Mouse (Mus musculus) limb, embryonic 14.5 days (tissue): ENCODE measurements at regions not wholly inside any gene's neighbourhood (a gene's known extent, or its start where the extent isn't known, plus 50 kb on each side); places are given as distances from the start of the nearest gene placed in this dataset.
A peak's percentile ranks its signal among the peaks of the same experiment; 100 is the strongest.

Source experiments
- ATAC-seq: fragments of 200-750 bp; cut with Nextera tagmentation; 2 replicates; pipeline ENCODE4 v1.8.0; 2017; ENCODE audit warnings: low read depth, moderate number of reproducible peaks, moderate TSS enrichment; ENCODE audit not compliant: low FRiP score
- DNase-seq: peaks from one replicate; pipeline ENCODE4 v3.0.0-alpha.2; 2015; ENCODE audit warnings: low spot score
- H3K27ac ChIP-seq: fragments of 300-500 bp; sonication (generic); replicated peaks from 2 replicates; pipeline ENCODE4 v1.5.1; 2014; ENCODE audit warnings: low read depth, mild to moderate bottlenecking, low read length, moderate library complexity, mixed read lengths
- H3K27me3 ChIP-seq: fragments of 300-500 bp; sonication (generic); 2 replicates; pipeline ENCODE4 v1.6.1; 2014; ENCODE audit warnings: low read length, mixed read lengths; ENCODE audit not compliant: control insufficient read depth, insufficient read depth
- H3K36me3 ChIP-seq: fragments of 300-500 bp; sonication (generic); 2 replicates; pipeline ENCODE4 v1.6.1; 2014; ENCODE audit warnings: mild to moderate bottlenecking, low read length, moderate library complexity, mixed read lengths; ENCODE audit not compliant: control insufficient read depth, insufficient read depth
- H3K4me1 ChIP-seq: fragments of 300-500 bp; sonication (generic); 2 replicates; pipeline ENCODE4 v1.6.1; 2014; ENCODE audit warnings: antibody characterized with exemption, low read length, mixed read lengths; ENCODE audit not compliant: control insufficient read depth, insufficient read depth
- H3K4me2 ChIP-seq: fragments of 300-500 bp; sonication (generic); replicated peaks from 2 replicates; pipeline ENCODE4 v1.6.1; 2014; ENCODE audit warnings: low read depth, mild to moderate bottlenecking, low read length, moderate library complexity; ENCODE audit not compliant: severe bottlenecking
- H3K4me3 ChIP-seq: fragments of 300-500 bp; sonication (generic); replicated peaks from 2 replicates; pipeline ENCODE4 v1.5.1; 2014; ENCODE audit warnings: low read length
- H3K9ac ChIP-seq: fragments of 300-500 bp; sonication (generic); 2 replicates; pipeline ENCODE4 v1.6.1; 2014; ENCODE audit warnings: mild to moderate bottlenecking, low read depth, low read length, moderate library complexity; ENCODE audit not compliant: severe bottlenecking
- H3K9me3 ChIP-seq: fragments of 300-500 bp; sonication (generic); 2 replicates; pipeline ENCODE4 v1.6.1; 2016; ENCODE audit warnings: low read length; ENCODE audit not compliant: control insufficient read depth
- POLR2A ChIP-seq: fragments of 200-500 bp; IDR thresholded peaks from 2 replicates; pipeline ENCODE4 v1.8.0; 2012; ENCODE audit warnings: inconsistent platforms, mild to moderate bottlenecking, moderate library complexity, borderline replicate concordance; ENCODE audit not compliant: insufficient read depth, insufficient read length; ENCODE audit errors: extremely low read depth
- WGBS: fragments of 180-500 bp; shearing (Covaris S2); extraction: QIAGEN DNeasy Blood & Tissue Kit; methylation state at CpG from one replicate; pipeline ENCODE4 v1.1.7; 2014; 5-methylcytosine and 5-hydroxymethylcytosine counted together

DNA sequence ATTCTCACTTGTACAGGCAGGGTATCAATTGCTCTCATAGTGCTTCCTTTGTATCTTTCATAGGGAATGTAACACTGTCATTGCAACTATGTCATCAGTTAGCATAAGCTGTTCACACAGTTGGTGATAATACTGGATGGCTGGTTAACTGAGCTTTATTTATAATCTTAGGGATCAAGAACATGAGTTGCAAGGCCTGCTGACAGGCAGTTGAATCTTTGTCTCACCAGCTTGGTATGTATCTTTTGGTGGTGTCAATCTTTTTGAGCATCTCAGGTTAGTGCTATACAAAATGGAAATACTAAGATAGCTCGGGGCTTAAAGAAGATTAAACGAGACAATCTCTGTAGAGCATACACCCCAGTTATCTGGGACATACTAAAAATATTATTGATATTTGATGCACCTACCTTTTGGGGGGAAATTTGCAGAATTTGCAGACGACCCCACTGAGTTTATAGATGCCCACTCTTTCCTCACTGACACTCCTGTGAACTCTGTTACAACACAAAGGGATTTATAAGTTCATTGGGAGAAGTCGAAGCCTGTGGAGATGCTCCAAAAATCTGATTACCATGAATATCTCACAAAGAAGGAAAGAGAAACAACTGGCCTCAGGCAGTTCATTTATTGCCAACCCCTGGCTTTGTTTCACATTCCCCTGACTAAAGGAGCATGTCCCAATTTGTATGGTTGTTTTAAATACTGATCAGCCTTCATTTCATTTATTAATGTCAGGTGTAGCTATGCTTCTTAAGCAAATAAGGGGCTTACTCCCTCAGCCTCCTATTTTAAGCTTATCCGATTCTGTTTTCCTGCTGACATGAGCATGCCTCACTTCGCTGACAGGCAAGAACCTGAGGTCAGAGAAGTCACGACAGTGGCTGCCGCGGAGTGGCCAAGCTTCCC is 193.5 kb downstream of the Fndc1 start:
- WGBS, result 66% methylated on average over 9 of the region's 9 CpGs
- peaks cover 8% of the 10 kb centered on the region; the same call in 1 of the 2 replicates for H3K4me1 ChIP-seq
- ATAC-seq (no peak; the same call in 1 of the 2 replicates), DNase-seq (peak; percentile 27)
- no peaks in the 10 kb centered on the region for H3K27me3 ChIP-seq
- no peak overlapping the region for H3K27ac ChIP-seq
- no peaks in the 10 kb centered on the region for H3K36me3 ChIP-seq
- H3K9ac ChIP-seq, result no peak overlapping the region
- H3K4me2 ChIP-seq, result no peak overlapping the region
- no peak overlapping the region for H3K4me3 ChIP-seq
- no peak for TF ChIP-seq POLR2A
- H3K9me3 ChIP-seq, result peaks cover 4% of the 10 kb centered on the region; the same call in 1 of the 2 replicates

DNA sequence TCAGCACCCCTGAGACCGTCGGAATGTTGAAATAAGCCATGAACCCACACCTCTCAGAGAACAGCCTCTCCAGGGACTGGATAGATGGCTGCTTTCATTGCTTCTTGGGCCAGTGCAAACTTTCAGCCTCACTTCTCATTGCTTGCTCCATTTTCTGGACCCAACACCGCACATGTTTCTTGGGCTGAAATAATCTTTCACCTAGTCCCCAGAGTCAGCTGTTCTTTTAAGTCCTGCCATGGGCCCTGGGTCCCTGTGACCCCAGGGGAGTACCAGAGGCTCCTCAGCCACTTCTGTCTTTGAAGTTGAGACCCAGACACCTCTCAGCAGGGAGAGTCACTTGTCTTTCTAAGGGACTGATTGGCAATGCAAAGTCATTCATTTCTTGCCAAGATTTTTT is 201.4 kb downstream of the Fndc1 start:
- DNase-seq, result peak; percentile 39
- TF ChIP-seq POLR2A, result no peak
- no peak overlapping the region for H3K9ac ChIP-seq
- peaks cover 2% of the 10 kb centered on the region; the same call in 1 of the 2 replicates for H3K4me1 ChIP-seq
- H3K27me3 ChIP-seq, result no peaks in the 10 kb centered on the region
- no peak for ATAC-seq
- H3K4me3 ChIP-seq, result no peak overlapping the region
- peaks cover 4% of the 10 kb centered on the region; the same call in 1 of the 2 replicates for H3K9me3 ChIP-seq
- H3K27ac ChIP-seq, result no peak overlapping the region
- H3K36me3 ChIP-seq, result no peaks in the 10 kb centered on the region
- WGBS, result 64% methylated on average over 3 of the region's 3 CpGs
- no peak overlapping the region for H3K4me2 ChIP-seq

DNA sequence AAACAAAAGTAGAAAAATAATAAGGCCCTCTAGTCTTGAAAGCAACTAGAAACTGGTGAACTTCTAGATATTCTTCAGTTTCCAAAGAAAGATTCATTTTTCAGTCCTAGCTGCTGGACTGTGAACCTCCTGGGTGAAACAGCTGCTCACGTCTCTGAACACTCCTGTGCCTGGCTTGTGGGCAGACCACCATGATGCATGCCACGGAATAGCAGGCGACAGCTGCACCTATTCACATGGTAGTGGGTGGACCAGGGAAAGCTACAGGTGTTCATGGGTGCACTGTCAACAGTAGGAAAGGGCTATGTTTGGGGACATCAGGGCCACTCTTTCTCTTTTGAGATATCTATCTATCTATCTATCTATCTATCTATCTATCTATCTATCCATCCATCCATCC is 203.7 kb downstream of the Fndc1 start:
- 86% methylated on average over 3 of the region's 3 CpGs for whole genome bisulfite sequencing
- Histone ChIP-seq H3K4me3 (no peak overlapping the region), H3K36me3 (no peaks in the 10 kb centered on the region), H3K27ac (no peak overlapping the region), H3K9ac (no peak overlapping the region), H3K4me2 (no peak overlapping the region), H3K27me3 (no peaks in the 10 kb centered on the region), H3K9me3 (no peaks in the 10 kb centered on the region), H3K4me1 (peaks cover 2% of the 10 kb centered on the region; the same call in 1 of the 2 replicates)
- ATAC-seq, result no peak
- no peak for TF ChIP-seq POLR2A
- no peak for DNase-seq

DNA sequence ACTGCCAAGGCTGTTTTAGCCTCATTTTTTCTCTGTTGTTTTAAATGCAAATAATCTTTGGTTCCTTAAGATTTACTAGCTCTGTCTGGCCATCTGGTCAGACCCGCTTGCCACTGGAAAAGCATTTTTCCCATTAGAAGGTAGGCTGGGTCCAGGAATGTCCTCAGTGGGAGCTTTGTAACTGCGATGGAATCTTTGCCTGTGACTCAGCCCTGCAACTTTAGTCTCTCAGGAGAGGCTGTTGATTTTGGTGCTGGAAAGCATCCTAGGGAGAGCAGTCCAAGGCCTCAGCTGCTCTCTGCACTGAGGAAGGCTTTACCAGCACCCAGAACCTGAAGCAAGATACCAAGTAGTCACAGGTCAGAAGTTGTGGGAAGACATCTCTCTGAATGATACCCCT is 205.8 kb downstream of the Fndc1 start:
- H3K4me3 ChIP-seq, result no peak overlapping the region
- TF ChIP-seq POLR2A, result no peak
- H3K4me1 ChIP-seq, result peaks cover 2% of the 10 kb centered on the region; the same call in 1 of the 2 replicates
- no peak overlapping the region for H3K4me2 ChIP-seq
- H3K9me3 ChIP-seq, result no peaks in the 10 kb centered on the region
- 38% methylated on average over 2 of the region's 2 CpGs for WGBS
- no peaks in the 10 kb centered on the region for H3K27me3 ChIP-seq
- no peak for ATAC-seq
- no peaks in the 10 kb centered on the region for H3K36me3 ChIP-seq
- no peak overlapping the region for H3K9ac ChIP-seq
- H3K27ac ChIP-seq, result no peak overlapping the region
- DNase-seq, result peak; percentile 40

DNA sequence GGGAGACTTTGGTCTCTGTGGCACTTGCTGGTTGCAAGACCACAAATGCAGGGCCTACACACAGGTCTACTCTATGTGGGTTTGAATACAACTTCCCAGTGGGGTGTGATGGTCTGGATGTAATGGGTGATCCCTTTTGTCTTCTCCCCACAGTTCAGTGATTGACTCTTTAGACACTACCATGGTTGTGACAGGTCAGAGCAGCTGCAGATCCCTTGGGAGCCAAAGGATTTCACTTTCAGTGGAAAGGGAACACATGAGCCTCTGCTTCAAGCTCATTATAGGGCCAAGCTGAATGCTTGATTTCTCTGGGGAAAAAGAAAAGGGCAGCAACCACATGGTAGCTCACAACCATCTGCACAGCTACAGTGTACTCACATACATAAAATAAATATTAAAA is 206.9 kb downstream of the Fndc1 start:
- ATAC-seq (no peak), DNase-seq (no peak)
- H3K4me3 ChIP-seq, result no peak overlapping the region
- H3K36me3 ChIP-seq, result no peaks in the 10 kb centered on the region
- H3K4me2 ChIP-seq, result no peak overlapping the region
- TF ChIP-seq POLR2A, result no peak
- no peaks in the 10 kb centered on the region for H3K27me3 ChIP-seq
- no peaks in the 10 kb centered on the region for H3K9me3 ChIP-seq
- no peaks in the 10 kb centered on the region for H3K4me1 ChIP-seq
- no peak overlapping the region for H3K9ac ChIP-seq
- no peak overlapping the region for H3K27ac ChIP-seq
